Mouse (Mus musculus) kidney, adult 2 months (tissue): ENCODE data around the gene Lad1. TPM values are rescaled to one million over a fixed set of nuclear protein-coding genes. Genes with fewer than 3 reads are reported as not detected.

Source experiments
- DNase-seq: peaks from one replicate; pipeline ENCODE4 v3.0.0; 2021
- H3K27ac ChIP-seq: fragments of 200-500 bp; 2 replicates; pipeline ENCODE4 v1.5.1; 2012; ENCODE audit warnings: low read depth, low read length, control low read depth, inconsistent platforms; ENCODE audit not compliant: insufficient read depth
- H3K27me3 ChIP-seq: fragments of 200-500 bp; replicated peaks from 2 replicates; pipeline ENCODE4 v1.6.1; 2012; ENCODE audit warnings: mild to moderate bottlenecking, moderate library complexity, low read length, inconsistent platforms; ENCODE audit not compliant: control insufficient read depth, insufficient read depth
- H3K36me3 ChIP-seq: fragments of 200-500 bp; 2 replicates; pipeline ENCODE4 v1.6.1; 2012; ENCODE audit warnings: mild to moderate bottlenecking, moderate library complexity, low read length, inconsistent platforms; ENCODE audit not compliant: control insufficient read depth, insufficient read depth
- H3K4me1 ChIP-seq: fragments of 200-500 bp; 2 replicates; pipeline ENCODE4 v1.6.1; 2011; ENCODE audit warnings: low read length; ENCODE audit not compliant: control insufficient read depth, insufficient read depth
- H3K4me3 ChIP-seq: fragments of 200-500 bp; 2 replicates; pipeline ENCODE4 v1.5.1; 2011; ENCODE audit warnings: mild to moderate bottlenecking, low read depth, low read length, control low read depth; ENCODE audit not compliant: insufficient read depth
- CTCF ChIP-seq: fragments of 200-500 bp; conservative IDR thresholded peaks from 2 replicates; pipeline ENCODE4 v1.5.1; 2011; ENCODE audit warnings: low read depth, mild to moderate bottlenecking, control low read depth, low read length, moderate library complexity, mixed read lengths; ENCODE audit not compliant: insufficient read depth, insufficient read length
- POLR2A ChIP-seq: fragments of 200-500 bp; IDR thresholded peaks from one replicate; pipeline ENCODE4 v1.6.1; 2011; ENCODE audit warnings: low read depth, low read length, control low read depth
- WGBS: fragments of 180-500 bp; shearing (Covaris S2); methylation state at CpG from one replicate; pipeline ENCODE4 v1.1.7; 2018; 5-methylcytosine and 5-hydroxymethylcytosine counted together
- polyA plus RNA-seq: library from polyadenylated mRNA; depleted of rRNA; stranded (reverse); fragments of >200 nt; gene quantifications from 2 replicates; pipeline ENCODE4 v1.2.3, GENCODE M21; 2012

Lad1 gene
- polyA plus RNA-seq, 1 experiment, result 114 TPM

GRCm38 (mm10) chr1:135835716-135836483, 17.5 kb downstream of the Lad1 start, which contains the start of gene Tnnt2:
Tnnt2 (plus strand) TSS chr1:135836354.
- Histone ChIP-seq H3K4me3 (no peak within 1 kb of the TSS), H3K27ac (no peak within 1 kb of the TSS), H3K27me3 (no peaks in the 10 kb centered on the region), H3K4me1 (no peaks in the 10 kb centered on the region), H3K36me3 (no peaks in the 10 kb centered on the region)
- peak; percentile 15 for DNase-seq
- WGBS, result 52% methylated on average over 9 of the region's 9 CpGs
- TF ChIP-seq POLR2A, result no peak
- no peak for TF ChIP-seq CTCF

- no peak for DNase-seq
- Histone ChIP-seq H3K36me3 (no peaks in the 10 kb centered on the region), H3K27ac (no peak overlapping the region), H3K4me3 (no peak overlapping the region), H3K27me3 (no peaks in the 10 kb centered on the region), H3K4me1 (no peaks in the 10 kb centered on the region)
- WGBS, result 66% methylated on average over 4 of the region's 4 CpGs
- TF ChIP-seq POLR2A (no peak), CTCF (no peak)
Measured at GRCm38 (mm10) chr1:135838626-135839025, 20.2 kb downstream of the Lad1 start.

- H3K4me3 ChIP-seq, result no peak overlapping the region
- 87% methylated on average over 6 of the region's 6 CpGs for WGBS
- H3K4me1 ChIP-seq, result no peaks in the 10 kb centered on the region
- no peaks in the 10 kb centered on the region for H3K27me3 ChIP-seq
- no peaks in the 10 kb centered on the region for H3K36me3 ChIP-seq
- no peak for DNase-seq
- TF ChIP-seq CTCF, result no peak
- TF ChIP-seq POLR2A, result no peak
- H3K27ac ChIP-seq, result no peak overlapping the region
Measured at GRCm38 (mm10) chr1:135839065-135839464, 20.7 kb downstream of the Lad1 start.

- no peak for DNase-seq
- no peak for TF ChIP-seq CTCF
- TF ChIP-seq POLR2A, result no peak
- H3K27ac ChIP-seq, result no peak overlapping the region
Measured at GRCm38 (mm10) chr1:135840675-135841395, 22.4 kb downstream of the Lad1 start.

GRCm38 (mm10) chr1:135843519-135844262, 25.3 kb downstream of the Lad1 start:
- Histone ChIP-seq H3K4me3 (no peak overlapping the region), H3K36me3 (no peaks in the 10 kb centered on the region), H3K27ac (no peak overlapping the region), H3K4me1 (no peaks in the 10 kb centered on the region), H3K27me3 (no peaks in the 10 kb centered on the region)
- TF ChIP-seq CTCF, result no peak
- no peak for TF ChIP-seq POLR2A
- DNase-seq, result no peak
- WGBS, result 95% methylated on average over 10 of the region's 10 CpGs

More at GRCm38 (mm10) chr1:135840675-135841395, 22.4 kb downstream of the Lad1 start:
- no peaks in the 10 kb centered on the region for H3K4me1 ChIP-seq
- no peaks in the 10 kb centered on the region for H3K27me3 ChIP-seq
- H3K4me3 ChIP-seq, result no peak overlapping the region
- 51% methylated on average over 15 of the region's 15 CpGs for whole genome bisulfite sequencing
- no peaks in the 10 kb centered on the region for H3K36me3 ChIP-seq

- Histone ChIP-seq H3K27ac (no peak overlapping the region), H3K4me1 (no peaks in the 10 kb centered on the region), H3K36me3 (no peaks in the 10 kb centered on the region), H3K27me3 (no peaks in the 10 kb centered on the region), H3K4me3 (no peak overlapping the region)
- TF ChIP-seq CTCF, result no peak
- TF ChIP-seq POLR2A, result no peak
- peak; percentile 27 for DNase-seq
- WGBS, result 65% methylated on average over 6 of the region's 6 CpGs
Measured at GRCm38 (mm10) chr1:135844481-135844880, 26.1 kb downstream of the Lad1 start.

GRCm38 (mm10) chr1:135846632-135847031, 28.2 kb downstream of the Lad1 start:
- H3K4me1 ChIP-seq, result no peaks in the 10 kb centered on the region
- no peak for TF ChIP-seq POLR2A
- TF ChIP-seq CTCF, result no peak
- WGBS, result 89% methylated on average over 5 of the region's 5 CpGs
- H3K4me3 ChIP-seq, result no peak overlapping the region
- H3K36me3 ChIP-seq, result no peaks in the 10 kb centered on the region
- H3K27ac ChIP-seq, result no peak overlapping the region
- no peak for DNase-seq
- H3K27me3 ChIP-seq, result no peaks in the 10 kb centered on the region
